Mouse (Mus musculus): ENCODE measurements around the gene Txndc15. TPM values are rescaled to one million over a fixed set of nuclear protein-coding genes. Genes with fewer than 3 reads are reported as not detected.
"Not testable (repeated sequence)": the region's sequence is repeated elsewhere in the genome, so short reads cannot be mapped to it uniquely, and the experiment has no call there.

Txndc15 gene
- total and polyA plus RNA-seq, 3 experiments = 11.6 to 36.8 (median 14.0) TPM

- H3K9me3 ChIP-seq (replicated peaks) = no peaks in the 10 kb centered on the region
- TF ChIP-seq GATA1 (IDR thresholded peaks at IDR 0.05; ENCODE audit: borderline replicate concordance, low read length) = no peak
- no peak for TF ChIP-seq CTCF (IDR thresholded peaks at IDR 0.05; ENCODE audit: low read depth, low read length)
- no peak for TF ChIP-seq POLR2AphosphoS5 (IDR thresholded peaks at IDR 0.05; ENCODE audit: insufficient replicate concordance, low read depth, low read length)
- TF ChIP-seq TAL1 (conservative IDR thresholded peaks at IDR 0.05; ENCODE audit: low read depth, low read length) = no peak
- TF ChIP-seq GATA2 (IDR thresholded peaks at IDR 0.05; ENCODE audit: borderline replicate concordance, low read depth, low read length) = no peak
- DNase-seq (ENCODE audit: low spot score) = no peak
- peaks cover 32% of the 10 kb centered on the region for H3K36me3 ChIP-seq (replicated peaks)
- H3K27me3 ChIP-seq (ENCODE audit: insufficient read depth, low read length) = no peaks in the 10 kb centered on the region
- H3K4me1 ChIP-seq (ENCODE audit: insufficient read depth, low read depth, low read length) = peaks cover 2% of the 10 kb centered on the region
- no peak for ATAC-seq (ENCODE audit: extremely low read depth, insufficient number of reproducible peaks, low FRiP score, poor library complexity, severe bottlenecking)
- no peak overlapping the region for H3K4me3 ChIP-seq (ENCODE audit: low read depth, low read length)
These were observed 28.3 kb upstream of the Txndc15 start for GRCm38 (mm10) chr13:55686107-55686633.

GRCm38 (mm10) chr13:55687927-55688602, 26.4 kb upstream of the Txndc15 start:
- no peak overlapping the region for H3K4me3 ChIP-seq (ENCODE audit: low read depth, low read length)
- no peaks in the 10 kb centered on the region for H3K9me3 ChIP-seq (replicated peaks)
- DNase-seq (ENCODE audit: low spot score) (no peak), ATAC-seq (ENCODE audit: extremely low read depth, insufficient number of reproducible peaks, low FRiP score, poor library complexity, severe bottlenecking) (no peak)
- TF ChIP-seq CTCF (IDR thresholded peaks at IDR 0.05; ENCODE audit: low read depth, low read length) = no peak
- no peak for TF ChIP-seq POLR2AphosphoS5 (IDR thresholded peaks at IDR 0.05; ENCODE audit: insufficient replicate concordance, low read depth, low read length)
- TF ChIP-seq GATA2 (IDR thresholded peaks at IDR 0.05; ENCODE audit: borderline replicate concordance, low read depth, low read length) = no peak
- TF ChIP-seq GATA1 (IDR thresholded peaks at IDR 0.05; ENCODE audit: borderline replicate concordance, low read length) = no peak
- TF ChIP-seq TAL1 (conservative IDR thresholded peaks at IDR 0.05; ENCODE audit: low read depth, low read length) = no peak
- H3K36me3 ChIP-seq (replicated peaks) = peaks cover 14% of the 10 kb centered on the region
- H3K4me1 ChIP-seq (ENCODE audit: insufficient read depth, low read depth, low read length) = peaks cover 10% of the 10 kb centered on the region
- H3K27me3 ChIP-seq (ENCODE audit: insufficient read depth, low read length) = no peaks in the 10 kb centered on the region

- TF ChIP-seq TAL1 (conservative IDR thresholded peaks at IDR 0.05; ENCODE audit: low read depth, low read length) (no peak), GATA1 (IDR thresholded peaks at IDR 0.05; ENCODE audit: borderline replicate concordance, low read length) (no peak), POLR2AphosphoS5 (IDR thresholded peaks at IDR 0.05; ENCODE audit: insufficient replicate concordance, low read depth, low read length) (0 out of 2 replicates have a peak, but pooled peaks have one; percentile 42), GATA2 (IDR thresholded peaks at IDR 0.05; ENCODE audit: borderline replicate concordance, low read depth, low read length) (no peak), CTCF (IDR thresholded peaks at IDR 0.05; ENCODE audit: low read depth, low read length) (no peak)
- no peaks in the 10 kb centered on the region for H3K27me3 ChIP-seq (ENCODE audit: insufficient read depth, low read length)
- peak; percentile 59 for ATAC-seq (ENCODE audit: extremely low read depth, insufficient number of reproducible peaks, low FRiP score, poor library complexity, severe bottlenecking)
- peaks cover 21% of the 10 kb centered on the region for H3K36me3 ChIP-seq (replicated peaks)
- H3K4me3 ChIP-seq (ENCODE audit: low read depth, low read length) = peak within 1 kb of the TSS; percentile 87
- H3K9me3 ChIP-seq (replicated peaks) = no peaks in the 10 kb centered on the region
- DNase-seq (ENCODE audit: low spot score) = peak; percentile 82
- H3K4me1 ChIP-seq (ENCODE audit: insufficient read depth, low read depth, low read length) = peaks cover 39% of the 10 kb centered on the region
These were observed 21.8 kb upstream of the Txndc15 start, which contains the start of gene B230219D22Rik for GRCm38 (mm10) chr13:55692535-55693242. Gene B230219D22Rik, plus strand, starts transcription at chr13:55693124.

- no peak for ATAC-seq (ENCODE audit: extremely low read depth, insufficient number of reproducible peaks, low FRiP score, poor library complexity, severe bottlenecking)
- Histone ChIP-seq H3K4me3 (ENCODE audit: low read depth, low read length) (peak overlapping the region; percentile 87), H3K36me3 (replicated peaks) (peaks cover 24% of the 10 kb centered on the region), H3K9me3 (replicated peaks) (no peaks in the 10 kb centered on the region), H3K4me1 (ENCODE audit: insufficient read depth, low read depth, low read length) (peaks cover 39% of the 10 kb centered on the region), H3K27me3 (ENCODE audit: insufficient read depth, low read length) (no peaks in the 10 kb centered on the region)
- peak; percentile 43 for DNase-seq (ENCODE audit: low spot score)
- no peak for TF ChIP-seq GATA2 (IDR thresholded peaks at IDR 0.05; ENCODE audit: borderline replicate concordance, low read depth, low read length)
- no peak for TF ChIP-seq GATA1 (IDR thresholded peaks at IDR 0.05; ENCODE audit: borderline replicate concordance, low read length)
- TF ChIP-seq POLR2AphosphoS5 (IDR thresholded peaks at IDR 0.05; ENCODE audit: insufficient replicate concordance, low read depth, low read length) = no peak
- no peak for TF ChIP-seq CTCF (IDR thresholded peaks at IDR 0.05; ENCODE audit: low read depth, low read length)
- TF ChIP-seq TAL1 (conservative IDR thresholded peaks at IDR 0.05; ENCODE audit: low read depth, low read length) = no peak
These were observed 21.2 kb upstream of the Txndc15 start for GRCm38 (mm10) chr13:55693243-55693721.

DNA sequence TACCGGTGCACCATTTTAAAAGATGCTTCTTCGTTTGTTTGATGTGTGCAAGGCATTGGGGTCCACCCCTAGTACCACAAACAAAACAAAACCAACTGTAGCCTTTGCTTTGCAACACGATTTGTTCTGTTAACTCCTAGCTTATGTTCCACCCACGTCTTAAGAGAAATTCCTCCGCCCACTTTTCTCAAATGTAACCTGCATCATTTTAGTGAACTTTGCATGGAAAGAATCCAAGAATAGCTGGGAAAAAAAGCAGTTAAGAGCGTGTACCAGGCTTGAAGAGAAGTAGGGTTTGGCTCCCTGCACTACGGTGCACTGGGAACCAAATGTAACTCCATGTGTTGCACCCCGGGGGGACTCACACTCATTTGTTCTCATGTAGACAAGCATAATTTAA, 20.3 kb upstream of the Txndc15 start:
- DNase-seq (ENCODE audit: low spot score) (no peak), ATAC-seq (ENCODE audit: extremely low read depth, insufficient number of reproducible peaks, low FRiP score, poor library complexity, severe bottlenecking) (no peak)
- Histone ChIP-seq H3K4me1 (ENCODE audit: insufficient read depth, low read depth, low read length) (peaks cover 44% of the 10 kb centered on the region), H3K4me3 (ENCODE audit: low read depth, low read length) (peak overlapping the region; percentile 87), H3K9me3 (replicated peaks) (no peaks in the 10 kb centered on the region), H3K27me3 (ENCODE audit: insufficient read depth, low read length) (no peaks in the 10 kb centered on the region), H3K36me3 (replicated peaks) (peaks cover 32% of the 10 kb centered on the region)
- TF ChIP-seq TAL1 (conservative IDR thresholded peaks at IDR 0.05; ENCODE audit: low read depth, low read length) (no peak), GATA1 (IDR thresholded peaks at IDR 0.05; ENCODE audit: borderline replicate concordance, low read length) (no peak)

GRCm38 (mm10) chr13:55695989-55696388, 18.5 kb upstream of the Txndc15 start:
- not testable (repeated sequence) for H3K4me3 ChIP-seq (ENCODE audit: low read depth, low read length); H3K27me3 ChIP-seq (ENCODE audit: insufficient read depth, low read length); DNase-seq (ENCODE audit: low spot score); H3K9me3 ChIP-seq (replicated peaks); ATAC-seq (ENCODE audit: extremely low read depth, insufficient number of reproducible peaks, low FRiP score, poor library complexity, severe bottlenecking)
- Histone ChIP-seq H3K36me3 (replicated peaks) (peaks cover 51% of the 10 kb centered on the region), H3K4me1 (ENCODE audit: insufficient read depth, low read depth, low read length) (peaks cover 50% of the 10 kb centered on the region)

All from G1E (cell line).